Mouse (Mus musculus) frontal cortex, postnatal 25 days (tissue): ENCODE data around the gene Adprh.

Experiments
- DNase-seq, 2 experiments: peaks; one replicate each; pipeline ENCODE4 v3.0.0; 2022; ENCODE audit warnings: low spot score in 2 of 2

Adprh gene

GRCm38 (mm10) chr16:38443721-38444464, 8.6 kb downstream of the Adprh start:
- no peak for DNase-seq

DNA sequence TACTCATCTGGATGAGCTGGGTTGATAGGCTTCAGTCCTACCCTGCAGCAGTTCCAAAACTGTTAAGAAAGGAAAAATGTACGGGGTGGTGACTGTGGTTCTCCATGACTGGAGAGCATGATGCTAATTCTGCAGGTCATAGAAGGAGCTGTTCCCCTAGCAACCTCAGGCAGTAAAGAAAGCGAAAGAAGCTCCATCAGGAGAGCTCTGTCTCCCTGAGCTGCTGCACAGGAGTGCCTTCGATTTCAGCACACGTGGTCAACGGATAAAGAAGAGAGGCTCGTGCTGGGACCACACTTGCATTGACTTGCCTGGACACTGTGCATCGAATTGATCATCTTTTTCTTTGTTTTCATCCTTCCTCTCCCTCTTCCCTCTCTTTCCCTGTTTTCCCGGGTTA, 10.3 kb downstream of the Adprh start:
- no peak for DNase-seq

- DNase-seq = no peak
These were observed 10.9 kb downstream of the Adprh start for GRCm38 (mm10) chr16:38441611-38442010.

- DNase-seq = no peak
These were observed 12.1 kb downstream of the Adprh start for GRCm38 (mm10) chr16:38440403-38440802.

DNA sequence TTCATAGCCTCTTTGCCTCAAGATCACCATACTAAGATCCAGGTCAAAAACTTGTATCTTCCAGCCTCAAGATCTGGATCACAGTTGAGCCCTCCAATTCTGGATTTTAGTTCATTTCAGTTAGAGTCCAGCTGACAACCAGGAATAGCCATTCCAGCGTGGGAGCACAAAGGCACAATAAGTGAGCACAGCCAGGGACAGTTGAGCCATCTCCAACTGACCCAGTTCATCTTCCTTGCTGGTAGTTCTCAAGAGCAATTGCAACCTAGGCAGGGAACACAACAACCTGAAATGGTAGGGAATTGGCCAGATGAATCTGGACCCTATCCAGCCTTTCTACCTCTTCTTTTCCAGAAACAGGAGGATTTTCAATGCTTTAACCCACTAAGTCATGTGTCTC, 13.3 kb downstream of the Adprh start:
- no peak for DNase-seq

DNA sequence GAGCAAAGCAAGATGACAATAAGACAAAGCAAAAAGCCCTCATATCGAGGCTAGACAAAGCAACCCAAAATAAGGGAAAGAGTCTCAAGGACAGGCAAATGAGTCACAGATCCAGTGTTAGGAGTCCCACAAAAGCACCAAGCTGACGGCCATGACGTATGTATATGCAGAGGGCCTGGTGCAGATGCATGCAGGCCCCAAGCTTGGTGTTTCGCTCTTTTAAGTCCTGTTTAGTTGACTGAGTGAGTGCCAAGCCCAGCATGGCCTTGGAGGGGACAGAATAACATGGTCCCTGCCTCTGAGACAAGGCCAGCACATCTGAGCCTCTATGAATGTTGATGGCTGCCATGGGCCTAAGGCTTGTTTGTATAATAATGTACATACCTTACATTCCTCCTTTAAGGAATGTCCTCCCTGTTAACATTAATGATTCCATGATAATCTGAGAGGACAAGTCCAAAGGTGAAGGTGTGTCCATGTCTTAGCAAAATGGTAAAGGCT, 18.2 kb downstream of the Adprh start:
- DNase-seq = no peak

GRCm38 (mm10) chr16:38433514-38433913, 19.0 kb downstream of the Adprh start:
- DNase-seq = no peak

GRCm38 (mm10) chr16:38432498-38433425, 19.7 kb downstream of the Adprh start, which contains the start of gene Pla1a:
TSS of gene Pla1a (minus strand) at chr16:38433145.
- no peak for DNase-seq

DNA sequence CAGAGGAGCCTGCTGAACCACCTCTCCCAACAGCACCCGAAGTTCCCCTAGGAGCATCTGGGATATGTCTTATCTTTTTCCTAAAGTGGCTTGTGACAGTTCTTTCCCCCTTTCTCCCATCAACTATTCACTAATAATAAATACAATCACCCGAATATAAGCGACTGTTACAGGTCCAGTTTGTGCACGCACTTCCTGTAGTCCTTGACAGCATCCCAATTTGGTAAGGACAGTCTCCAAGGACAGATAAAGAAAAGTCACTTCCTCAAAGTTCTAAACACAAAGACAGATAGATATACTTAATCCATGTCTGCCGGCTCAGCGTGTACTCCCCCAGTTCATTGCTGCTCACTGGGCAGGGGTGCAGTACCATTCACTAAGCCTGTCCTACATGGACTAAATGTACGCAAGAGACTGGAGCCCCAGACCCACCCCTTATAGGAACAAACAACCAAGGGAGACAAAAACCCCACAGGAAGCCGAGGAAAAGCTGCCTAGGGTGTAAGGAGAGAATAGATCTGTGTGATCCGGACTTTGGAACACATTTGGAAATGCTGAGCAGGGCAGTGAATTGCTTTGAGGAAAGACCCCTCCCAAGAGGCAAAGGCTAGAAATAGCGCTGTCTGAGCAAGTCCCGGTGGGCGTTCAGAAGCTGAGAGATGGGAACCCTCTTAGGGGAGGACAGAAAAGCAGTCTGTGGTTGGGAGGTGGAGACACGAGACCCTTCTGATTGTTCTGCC, 20.9 kb downstream of the Adprh start:
- DNase-seq = no peak

GRCm38 (mm10) chr16:38425799-38426198, 26.7 kb downstream of the Adprh start:
- no peak for DNase-seq

GRCm38 (mm10) chr16:38425374-38425773, 27.1 kb downstream of the Adprh start:
- DNase-seq = no peak

GRCm38 (mm10) chr16:38414953-38415352, 37.5 kb downstream of the Adprh start:
- no peak for DNase-seq

DNA sequence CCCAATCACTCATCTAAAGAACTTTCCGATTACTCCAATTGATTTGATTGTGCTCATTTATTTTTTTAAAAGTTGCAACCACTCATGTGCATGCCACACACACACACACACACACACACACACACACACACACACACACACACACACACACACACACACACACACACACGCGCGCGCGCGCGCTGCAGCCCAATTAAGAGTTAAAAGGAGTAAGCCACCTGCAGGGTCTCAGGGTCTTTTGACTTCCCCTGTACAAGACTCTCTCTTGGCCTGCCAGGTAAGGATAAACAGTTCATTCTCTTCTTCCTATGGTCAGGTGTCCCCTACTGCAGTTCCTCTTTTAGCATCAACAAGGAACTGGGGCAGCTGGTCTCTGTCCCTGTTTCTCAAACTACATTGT, 44.1 kb downstream of the Adprh start:
- DNase-seq = no peak

GRCm38 (mm10) chr16:38407584-38407983, 44.9 kb downstream of the Adprh start:
- no peak for DNase-seq

- DNase-seq = no peak
These were observed 45.8 kb downstream of the Adprh start for GRCm38 (mm10) chr16:38406708-38407107.

DNA sequence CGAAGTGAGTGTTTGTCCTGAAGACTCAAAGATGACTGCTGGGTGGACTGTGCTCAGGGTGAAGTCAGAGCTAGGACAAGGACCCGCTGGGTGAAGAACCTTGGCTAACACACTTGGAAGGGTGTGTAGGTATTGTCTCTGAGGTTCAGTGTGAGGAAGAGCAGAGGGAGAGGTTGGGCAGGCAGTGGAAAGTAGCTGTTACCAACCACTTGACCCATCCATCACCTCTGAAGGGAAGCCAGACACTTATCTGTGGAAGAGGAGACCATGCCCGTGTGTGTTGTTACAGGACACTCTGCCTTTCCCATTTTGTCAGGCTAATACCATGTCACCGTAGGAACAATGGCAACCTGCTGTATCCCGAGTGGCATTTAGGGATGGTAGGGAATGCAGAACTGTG, 46.2 kb downstream of the Adprh start:
- DNase-seq = no peak

DNA sequence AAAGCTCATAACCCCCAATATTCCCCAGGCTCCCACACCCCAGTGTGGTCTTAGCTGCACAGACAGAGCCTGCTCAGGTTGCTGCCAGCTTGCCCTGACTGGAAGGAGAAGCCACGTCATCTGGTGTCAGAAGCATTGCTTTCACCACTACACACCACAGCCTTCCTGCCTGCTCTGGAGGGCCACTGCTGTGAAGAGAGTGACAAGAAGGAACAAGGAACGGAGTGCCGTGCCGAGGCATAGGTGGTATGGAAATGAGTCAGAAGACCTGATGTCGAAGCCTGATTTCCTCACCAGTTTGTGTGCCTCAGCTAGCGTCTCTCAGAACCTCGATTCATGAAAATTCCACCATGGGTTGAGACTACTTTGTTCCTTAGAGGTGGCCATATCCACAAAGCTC, 48.9 kb downstream of the Adprh start:
- DNase-seq = no peak

- DNase-seq = no peak
These were observed 51.0 kb downstream of the Adprh start for GRCm38 (mm10) chr16:38401468-38401867.

DNA sequence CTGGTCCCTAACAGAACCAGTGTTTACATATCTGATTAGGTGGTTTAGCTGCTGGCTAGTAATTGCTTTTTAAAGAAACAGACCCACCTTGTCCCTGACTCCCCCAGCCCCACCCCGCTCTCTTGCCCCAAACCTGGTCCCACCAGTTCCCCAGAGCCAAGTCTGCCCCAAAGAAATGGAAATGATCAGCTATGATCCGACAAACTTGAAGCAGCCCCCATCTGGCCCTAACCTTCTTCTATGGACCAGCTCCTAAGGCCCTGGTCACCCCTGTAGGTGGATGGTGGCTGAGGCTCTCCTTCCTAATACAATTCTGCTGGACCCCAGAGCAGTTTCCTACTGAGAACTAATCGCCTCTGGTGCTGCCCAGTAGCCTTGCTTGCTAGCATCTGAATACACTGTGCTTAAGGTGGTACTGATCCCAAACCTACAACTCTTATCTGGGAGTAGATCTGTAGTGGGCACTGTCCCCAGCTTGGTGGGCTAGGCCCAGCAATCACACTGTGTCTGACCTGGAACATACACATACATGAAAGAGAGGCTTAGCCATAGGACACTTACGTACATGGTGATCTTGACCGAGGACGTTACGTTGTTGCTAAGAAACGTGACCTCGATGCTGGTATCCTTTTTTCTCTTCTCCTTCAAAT, 52.1 kb downstream of the Adprh start:
- no peak for DNase-seq

- DNase-seq = peak in 1 of 2 experiments; percentile 9
These were observed 52.8 kb downstream of the Adprh start for GRCm38 (mm10) chr16:38399531-38400231.

GRCm38 (mm10) chr16:38399076-38399475, 53.4 kb downstream of the Adprh start:
- DNase-seq = no peak
